Mouse (Mus musculus): Measurements from ENCODE around the gene Chic2. TPM values are rescaled to one million over a fixed set of nuclear protein-coding genes. Genes with fewer than 3 reads are reported as not detected.

Chic2 gene
- 10 to 100 TPM; 13.9 to 18.2 (median 14.7) TPM for total RNA-seq (2022)

- peak; percentile 73 for DNase-seq (ENCODE audit: low spot score)
These were observed at the start of gene Chic2 for GRCm38 (mm10) chr5:75044310-75044904. Chic2 (minus strand) TSS chr5:75044774.

- DNase-seq (ENCODE audit: low spot score): no peak
These were observed 41.3 kb upstream of the Chic2 start for GRCm38 (mm10) chr5:75085906-75086305.

- no peak for DNase-seq (ENCODE audit: low spot score)
These were observed 40.9 kb upstream of the Chic2 start for GRCm38 (mm10) chr5:75085521-75085875.

GRCm38 (mm10) chr5:75084871-75085520 lies 40.4 kb upstream of the Chic2 start:
- no peak for DNase-seq (ENCODE audit: low spot score)

GRCm38 (mm10) chr5:75084393-75084870 lies 39.9 kb upstream of the Chic2 start:
- DNase-seq (ENCODE audit: low spot score): peak; percentile 13

GRCm38 (mm10) chr5:75083591-75084392 lies 39.2 kb upstream of the Chic2 start:
- no peak for DNase-seq (ENCODE audit: low spot score)

- no peak for DNase-seq (ENCODE audit: low spot score)
These were observed 38.5 kb upstream of the Chic2 start for GRCm38 (mm10) chr5:75083061-75083460.

- no peak for DNase-seq (ENCODE audit: low spot score)
These were observed 37.9 kb upstream of the Chic2 start for GRCm38 (mm10) chr5:75082439-75082838.

- DNase-seq (ENCODE audit: low spot score): no peak
These were observed 35.0 kb upstream of the Chic2 start for GRCm38 (mm10) chr5:75079564-75079963.

GRCm38 (mm10) chr5:75077051-75077380 lies 32.4 kb upstream of the Chic2 start:
- DNase-seq (ENCODE audit: low spot score): no peak

- DNase-seq (ENCODE audit: low spot score): no peak
These were observed 31.9 kb upstream of the Chic2 start for GRCm38 (mm10) chr5:75076326-75077050.

- DNase-seq (ENCODE audit: low spot score): no peak
These were observed 30.9 kb upstream of the Chic2 start, which contains the start of gene Gsx2 for GRCm38 (mm10) chr5:75075383-75075941. Gsx2 (plus strand) TSS chr5:75075601.

GRCm38 (mm10) chr5:75074537-75075382 lies 30.2 kb upstream of the Chic2 start:
- no peak for DNase-seq (ENCODE audit: low spot score)

- no peak for DNase-seq (ENCODE audit: low spot score)
These were observed 29.6 kb upstream of the Chic2 start for GRCm38 (mm10) chr5:75074132-75074531.

GRCm38 (mm10) chr5:75073684-75074083 lies 29.1 kb upstream of the Chic2 start:
- DNase-seq (ENCODE audit: low spot score): no peak

GRCm38 (mm10) chr5:75073167-75073566 lies 28.6 kb upstream of the Chic2 start:
- DNase-seq (ENCODE audit: low spot score): no peak

- no peak for DNase-seq (ENCODE audit: low spot score)
These were observed 28.0 kb upstream of the Chic2 start for GRCm38 (mm10) chr5:75072532-75072931.

- no peak for DNase-seq (ENCODE audit: low spot score)
These were observed 27.4 kb upstream of the Chic2 start for GRCm38 (mm10) chr5:75071951-75072350.

GRCm38 (mm10) chr5:75070656-75071375 lies 26.2 kb upstream of the Chic2 start:
- DNase-seq (ENCODE audit: low spot score): no peak

GRCm38 (mm10) chr5:75070132-75070531 lies 25.6 kb upstream of the Chic2 start:
- DNase-seq (ENCODE audit: low spot score): no peak
